Mouse (Mus musculus) kidney, postnatal 4 days (tissue): ENCODE data around the gene Eif4g1.
A peak's percentile ranks its signal among the peaks of the same experiment; 100 is the strongest.

Source experiments
- DNase-seq, 2 experiments: peaks; one replicate each; pipeline ENCODE4 v3.0.0; 2021; ENCODE audit warnings: mixed read lengths in 2 of 2

The Eif4g1 gene

GRCm38 (mm10) chr16:20672965-20673705 lies 5.0 kb downstream of the Eif4g1 start:
- peak; percentile 72 to 85 for DNase-seq

DNA sequence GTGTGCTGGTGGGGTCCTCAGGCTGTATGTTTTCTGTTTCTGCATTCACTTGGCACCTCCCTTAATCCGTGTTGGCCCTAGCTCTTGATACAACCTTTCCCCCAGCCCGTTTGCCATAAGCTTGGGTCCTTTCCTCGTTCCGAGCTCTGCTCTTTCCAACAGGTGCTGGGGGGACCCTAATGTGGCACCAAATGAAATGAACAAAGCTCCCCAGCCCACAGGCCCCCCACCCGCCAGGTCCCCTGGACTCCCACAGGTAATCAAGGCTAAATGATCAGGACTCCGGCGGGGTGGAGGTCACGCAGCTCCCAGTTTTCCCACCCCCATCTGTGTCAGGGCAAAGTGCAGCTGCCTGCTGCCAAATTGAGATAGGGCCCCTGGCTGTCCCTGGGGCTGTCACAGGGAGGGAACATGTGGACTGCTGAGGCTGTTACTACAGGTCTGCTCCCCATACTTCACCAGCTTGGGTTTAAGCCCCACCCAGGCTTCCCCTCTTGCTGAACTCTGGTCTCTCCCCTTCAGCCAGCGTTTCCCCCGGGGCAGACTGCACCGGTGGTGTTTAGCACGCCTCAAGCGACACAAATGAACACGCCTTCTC lies 5.7 kb downstream of the Eif4g1 start:
- peak; percentile 39 to 57 for DNase-seq

DNA sequence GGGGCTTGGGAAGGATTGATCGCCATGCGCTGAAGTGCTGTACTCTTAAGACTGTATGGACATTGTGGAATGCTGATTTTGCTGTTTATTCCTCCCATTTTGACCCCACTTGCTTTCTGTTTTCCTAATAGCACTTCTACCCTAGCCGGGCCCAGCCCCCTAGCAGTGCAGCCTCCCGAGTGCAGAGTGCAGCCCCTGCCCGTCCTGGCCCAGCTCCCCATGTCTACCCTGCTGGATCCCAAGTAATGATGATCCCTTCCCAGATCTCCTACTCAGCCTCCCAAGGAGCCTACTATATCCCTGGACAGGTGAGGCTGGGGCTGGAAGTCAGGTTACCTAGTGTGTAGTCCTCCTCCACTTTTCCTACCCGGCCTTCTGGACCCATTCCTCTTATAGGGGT lies 7.1 kb downstream of the Eif4g1 start:
- DNase-seq: no peak

DNA sequence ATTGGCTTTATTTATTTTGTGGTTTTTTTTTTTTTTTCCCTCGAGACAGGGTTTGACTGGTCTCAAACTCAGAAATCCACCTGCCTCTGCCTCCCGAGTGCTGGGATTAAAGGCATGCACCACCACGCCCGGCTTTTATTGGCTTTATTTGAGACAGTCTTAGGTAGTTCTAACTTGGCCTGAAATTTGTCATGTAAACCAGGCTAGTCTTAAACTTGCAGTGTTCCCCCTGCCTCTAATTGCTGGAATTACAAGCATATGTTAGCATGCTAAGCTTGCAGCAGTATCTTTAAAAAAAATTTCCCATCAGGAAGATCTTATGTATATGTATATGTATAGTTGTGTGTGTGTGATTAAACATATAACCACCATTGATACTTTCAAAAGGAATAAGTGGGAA lies 8.6 kb downstream of the Eif4g1 start:
- no peak for DNase-seq

DNA sequence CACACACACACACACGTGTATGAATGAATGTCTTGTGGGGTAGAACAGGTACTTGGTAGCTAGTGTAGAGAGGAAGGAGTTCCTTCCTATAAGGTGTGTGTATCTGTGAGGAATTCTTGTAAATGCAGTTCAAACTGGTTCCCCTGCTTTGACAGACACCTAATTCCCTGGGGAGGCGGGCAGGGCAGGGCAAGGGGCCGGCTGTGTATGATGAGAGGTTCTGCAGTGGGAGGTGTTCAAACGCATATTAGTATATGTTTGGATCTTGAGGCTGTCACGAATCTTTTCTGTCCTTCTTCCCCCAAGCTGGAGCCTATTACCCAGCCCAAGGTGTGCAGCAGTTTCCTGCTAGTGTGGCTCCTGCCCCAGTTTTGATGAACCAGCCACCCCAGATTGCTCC lies 9.3 kb downstream of the Eif4g1 start:
- DNase-seq: no peak

GRCm38 (mm10) chr16:20677974-20678675 lies 10.0 kb downstream of the Eif4g1 start:
- peak; percentile 58 to 73 for DNase-seq

- DNase-seq: no peak
These were observed 22.7 kb downstream of the Eif4g1 start for GRCm38 (mm10) chr16:20690774-20691173.

GRCm38 (mm10) chr16:20691617-20692016 lies 23.5 kb downstream of the Eif4g1 start:
- no peak for DNase-seq

DNA sequence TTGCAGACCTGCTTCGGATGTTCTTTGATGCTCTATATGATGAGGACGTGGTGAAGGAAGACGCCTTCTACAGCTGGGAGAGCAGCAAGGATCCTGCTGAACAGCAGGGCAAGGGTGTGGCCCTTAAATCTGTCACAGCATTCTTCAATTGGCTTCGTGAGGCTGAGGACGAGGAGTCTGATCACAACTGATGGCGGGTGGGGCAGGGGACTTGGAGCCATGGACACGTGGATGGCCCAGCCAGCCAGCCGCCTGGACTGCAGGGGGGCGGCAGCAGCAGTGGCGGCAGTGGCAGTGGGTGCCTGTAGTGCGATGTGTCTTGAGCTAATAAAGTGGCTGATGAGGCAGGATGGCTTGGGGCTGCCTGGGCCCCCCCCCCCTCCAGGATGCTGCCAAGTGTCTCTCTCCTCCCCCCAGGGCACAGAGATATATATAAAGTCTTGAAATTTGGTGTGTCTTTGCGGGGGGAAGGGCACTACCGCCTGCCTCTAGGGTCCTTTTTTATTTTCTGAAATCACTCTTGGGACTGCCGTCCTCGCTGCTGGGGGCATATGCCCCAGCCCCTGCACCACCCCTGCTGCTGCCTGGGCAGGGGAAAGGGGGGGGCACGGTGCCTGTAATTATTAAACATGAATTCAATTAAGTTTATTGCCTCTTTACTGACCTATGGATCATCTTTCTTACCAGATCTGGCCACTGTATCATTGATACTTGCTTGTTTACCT lies 24.3 kb downstream of the Eif4g1 start:
- no peak for DNase-seq

- DNase-seq: peak; percentile 94
These were observed 25.1 kb downstream of the Eif4g1 start, which contains the start of gene Fam131a for GRCm38 (mm10) chr16:20693111-20693701. Gene Fam131a, plus strand, starts transcription at chr16:20693241.

GRCm38 (mm10) chr16:20694781-20695180 lies 26.7 kb downstream of the Eif4g1 start:
- peak; percentile 31 to 51 for DNase-seq

DNA sequence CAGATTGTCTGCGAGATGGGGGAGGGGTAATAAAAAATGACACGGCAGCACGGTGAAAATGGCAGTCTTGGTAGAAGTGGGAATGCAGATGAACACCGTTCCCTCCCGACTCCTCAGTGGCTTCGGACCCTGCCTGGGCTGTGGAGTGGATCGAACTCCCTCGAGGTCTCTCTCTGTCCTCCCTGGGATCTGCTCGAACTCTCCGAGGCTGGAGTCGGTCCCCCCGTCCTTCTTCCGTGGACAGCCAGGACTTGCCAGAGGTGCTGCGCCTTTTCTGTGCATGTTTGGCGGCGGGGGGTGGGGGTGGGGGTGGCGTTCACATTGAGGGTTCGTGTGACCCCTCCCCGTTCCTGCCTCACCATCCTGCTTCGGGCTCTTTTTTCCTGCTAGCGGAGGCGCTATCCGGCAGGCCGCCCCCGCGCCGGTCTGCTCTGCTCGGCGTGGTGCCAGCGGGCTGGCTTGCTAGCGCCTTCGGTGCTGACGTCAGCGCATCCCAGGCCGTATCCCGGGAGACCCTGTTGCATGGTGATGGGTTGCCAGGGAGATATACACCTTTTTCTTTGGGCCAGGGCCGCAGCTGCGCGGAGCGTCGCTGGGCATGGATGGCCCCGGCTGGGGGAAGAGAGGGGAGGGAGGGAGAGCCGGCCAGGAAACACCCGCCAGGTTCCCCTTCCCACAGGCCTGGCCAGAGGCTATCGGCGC lies 27.7 kb downstream of the Eif4g1 start:
- peak; percentile 90 to 94 for DNase-seq

DNA sequence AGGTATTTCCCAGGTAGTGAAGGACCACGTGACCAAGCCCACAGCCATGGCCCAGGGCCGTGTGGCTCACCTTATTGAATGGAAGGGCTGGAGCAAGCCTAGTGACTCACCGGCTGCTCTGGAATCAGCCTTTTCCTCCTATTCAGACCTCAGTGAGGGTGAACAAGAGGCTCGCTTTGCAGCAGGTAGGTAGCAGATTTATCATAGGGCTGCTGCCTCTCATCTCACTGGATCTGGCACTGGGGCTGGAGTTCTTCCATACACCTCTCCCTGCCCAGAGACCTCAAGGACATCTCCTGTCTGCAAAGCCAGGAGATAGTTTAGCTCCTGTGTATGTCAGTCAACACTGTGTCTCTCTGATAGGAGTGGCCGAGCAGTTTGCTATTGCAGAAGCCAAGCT lies 31.2 kb downstream of the Eif4g1 start:
- no peak for DNase-seq

DNA sequence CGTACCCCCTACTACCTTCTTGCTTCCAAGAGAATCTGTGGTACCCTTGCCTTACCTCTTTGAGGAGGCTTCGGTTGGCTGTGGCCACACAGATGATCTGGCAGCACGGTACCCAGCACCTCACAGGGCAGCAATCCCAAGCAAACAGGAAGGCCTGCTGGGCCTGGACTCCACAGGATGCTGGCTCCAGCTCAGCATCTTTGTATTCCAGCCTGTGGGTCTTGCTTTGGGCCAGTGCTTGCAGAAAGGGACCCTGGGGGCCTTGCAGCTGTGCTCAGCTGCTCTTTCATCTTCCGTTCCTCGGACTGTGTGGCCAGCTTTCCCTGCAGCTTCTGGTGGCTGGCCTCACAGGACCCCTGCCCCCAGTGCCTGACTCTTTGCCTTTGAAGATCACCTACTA lies 31.9 kb downstream of the Eif4g1 start:
- DNase-seq: no peak

GRCm38 (mm10) chr16:20701316-20701715 lies 33.2 kb downstream of the Eif4g1 start:
- DNase-seq: no peak

- DNase-seq: peak in 1 of 2 experiments; percentile 34
These were observed 33.8 kb downstream of the Eif4g1 start for GRCm38 (mm10) chr16:20701729-20702521.

GRCm38 (mm10) chr16:20702522-20702893 lies 34.4 kb downstream of the Eif4g1 start:
- peak; percentile 88 to 91 for DNase-seq

DNA sequence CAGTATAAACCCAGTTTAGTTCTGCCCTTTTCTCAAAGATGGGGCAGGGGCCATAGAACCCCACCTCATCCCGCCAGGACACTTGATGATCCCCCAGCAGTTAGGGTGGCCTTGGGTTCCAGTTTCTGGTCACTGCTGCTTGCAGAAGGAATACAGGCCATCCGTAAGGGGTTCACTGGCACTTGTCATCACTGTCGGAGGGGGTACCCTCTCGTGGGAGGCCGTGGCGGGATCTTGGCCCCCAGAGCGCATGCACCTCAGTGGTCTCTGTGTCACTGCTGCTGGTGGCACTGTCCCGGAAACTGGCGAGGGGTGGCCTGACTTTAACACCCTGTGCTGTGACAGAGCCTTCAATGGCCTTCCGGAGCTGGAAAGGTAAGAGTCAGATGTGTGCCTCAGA lies 35.0 kb downstream of the Eif4g1 start:
- no peak for DNase-seq

DNA sequence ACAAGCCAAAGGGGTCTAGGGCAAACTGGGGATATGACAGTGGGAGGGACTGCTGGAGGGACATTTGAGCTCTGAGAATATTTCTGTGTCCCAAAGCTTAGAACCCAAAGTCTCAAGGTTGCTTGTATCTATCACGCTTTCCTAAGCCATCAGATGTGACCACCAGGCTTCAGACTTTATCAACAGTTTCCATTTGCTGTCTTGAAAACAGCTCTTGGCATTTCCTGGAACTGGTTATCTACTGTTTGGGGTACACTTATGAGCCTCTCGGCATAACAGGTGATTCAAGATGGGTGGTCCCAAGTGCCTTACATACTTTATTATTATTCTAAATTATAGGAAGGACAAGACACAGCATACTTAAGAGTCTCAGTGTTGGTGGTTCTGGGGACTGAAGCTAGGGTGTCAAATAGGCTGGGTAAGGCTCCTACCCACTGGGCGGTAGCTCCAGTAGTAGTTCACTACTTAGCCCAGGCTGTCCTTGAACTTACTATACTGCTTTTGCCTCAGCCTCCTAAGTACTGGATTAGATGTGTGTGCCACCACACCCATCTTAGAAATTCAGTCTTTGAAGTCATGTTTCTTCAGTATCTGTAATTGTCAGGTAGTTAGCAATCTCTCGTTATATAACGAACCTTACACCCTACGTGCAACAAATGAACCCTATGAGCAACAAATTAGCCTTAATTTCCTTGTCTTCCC lies 35.7 kb downstream of the Eif4g1 start:
- DNase-seq: no peak

- DNase-seq: no peak
These were observed 37.7 kb downstream of the Eif4g1 start for GRCm38 (mm10) chr16:20705786-20706185.
